Mouse (Mus musculus) right cerebral cortex, postnatal 14 days (tissue): ENCODE results near the gene B4galnt2.
A peak's percentile ranks its signal among the peaks of the same experiment; 100 is the strongest.
"Not testable (repeated sequence)": the region's sequence is repeated elsewhere in the genome, so short reads cannot be mapped to it uniquely, and the experiment has no call there.

Experiments
- DNase-seq: peaks from one replicate; pipeline ENCODE4 v3.0.0; 2022

The B4galnt2 gene

GRCm38 (mm10) chr11:95896446-95897179 lies 18.1 kb downstream of the B4galnt2 start:
- DNase-seq: no peak

- DNase-seq: no peak
These were observed 24.1 kb downstream of the B4galnt2 start for GRCm38 (mm10) chr11:95890462-95891051.

GRCm38 (mm10) chr11:95879861-95880260 lies 34.8 kb downstream of the B4galnt2 start:
- not testable (repeated sequence) for DNase-seq

- DNase-seq: peak; percentile 62
These were observed 38.4 kb downstream of the B4galnt2 start for GRCm38 (mm10) chr11:95876296-95876695.

- no peak for DNase-seq
These were observed 38.9 kb downstream of the B4galnt2 start for GRCm38 (mm10) chr11:95875804-95876203.

GRCm38 (mm10) chr11:95869918-95870470 lies 44.7 kb downstream of the B4galnt2 start:
- DNase-seq: no peak

- no peak for DNase-seq
These were observed 45.2 kb downstream of the B4galnt2 start for GRCm38 (mm10) chr11:95869442-95869841.

- DNase-seq: no peak
These were observed 53.3 kb downstream of the B4galnt2 start for GRCm38 (mm10) chr11:95861397-95861796.

GRCm38 (mm10) chr11:95860071-95860490 lies 54.6 kb downstream of the B4galnt2 start:
- no peak for DNase-seq

- DNase-seq: peak; percentile 66
These were observed 55.2 kb downstream of the B4galnt2 start for GRCm38 (mm10) chr11:95859468-95859855.

GRCm38 (mm10) chr11:95858528-95859467 lies 55.9 kb downstream of the B4galnt2 start:
- peak; percentile 94 for DNase-seq

GRCm38 (mm10) chr11:95857716-95858527 lies 56.8 kb downstream of the B4galnt2 start:
- DNase-seq: no peak

- no peak for DNase-seq
These were observed 57.4 kb downstream of the B4galnt2 start for GRCm38 (mm10) chr11:95857306-95857705.

GRCm38 (mm10) chr11:95853684-95854083 lies 61.0 kb downstream of the B4galnt2 start:
- peak; percentile 59 for DNase-seq

- DNase-seq: no peak
These were observed 63.8 kb downstream of the B4galnt2 start for GRCm38 (mm10) chr11:95850898-95851297.

- DNase-seq: no peak
These were observed 69.8 kb downstream of the B4galnt2 start for GRCm38 (mm10) chr11:95844935-95845334.

- no peak for DNase-seq
These were observed 71.2 kb downstream of the B4galnt2 start for GRCm38 (mm10) chr11:95843421-95843950.

- DNase-seq: no peak
These were observed 71.7 kb downstream of the B4galnt2 start for GRCm38 (mm10) chr11:95842953-95843352.

GRCm38 (mm10) chr11:95842074-95842681 lies 72.5 kb downstream of the B4galnt2 start, which contains the start of gene Abi3:
Abi3 (minus strand) TSS chr11:95842476.
- DNase-seq: no peak

- no peak for DNase-seq
These were observed 73.2 kb downstream of the B4galnt2 start for GRCm38 (mm10) chr11:95841498-95841830.
